Mouse (Mus musculus): ENCODE measurements around the gene Lmf1.

Gene Lmf1

GRCm38 (mm10) chr17:25709994-25710393 is 131.1 kb downstream of the Lmf1 start:
- DNase-seq (ENCODE audit: low read depth) = no peak

GRCm38 (mm10) chr17:25711136-25711535 is 132.3 kb downstream of the Lmf1 start:
- no peak for DNase-seq (ENCODE audit: low read depth)

All from naive thymus-derived CD4-positive, alpha-beta T cell, adult 2 months (primary cell).